ENCODE assay signal across 2 mouse cellular contexts in genomic region chr17:35444510-35444909, GRCm38 (mm10). TPM values are rescaled to one million over a fixed set of nuclear protein-coding genes. Genes with fewer than 3 reads are reported as not detected.
"Had no signal": no experiment of that assay in that cellular context is flagged by ENCODE, and none has a peak within 500 bp of the region (broad histone marks: within the 10 kb centered on the region; RNA-seq: fewer than 3 reads in every experiment).

No protein-coding gene starts in this region.

RNA-seq across cellular contexts. Expression of gene H2-Q6, which starts 19.9 kb away (rescaled TPM):
- polyA plus RNA-seq: myocyte had no signal

RNA-seq across cellular contexts. Expression of gene H2-Q10, which starts 25.4 kb away (rescaled TPM):
- polyA plus RNA-seq: midbrain, embryonic 14.5 days had no signal
